8 mouse cellular contexts compared by ENCODE assay signal in the genomic region with DNA sequence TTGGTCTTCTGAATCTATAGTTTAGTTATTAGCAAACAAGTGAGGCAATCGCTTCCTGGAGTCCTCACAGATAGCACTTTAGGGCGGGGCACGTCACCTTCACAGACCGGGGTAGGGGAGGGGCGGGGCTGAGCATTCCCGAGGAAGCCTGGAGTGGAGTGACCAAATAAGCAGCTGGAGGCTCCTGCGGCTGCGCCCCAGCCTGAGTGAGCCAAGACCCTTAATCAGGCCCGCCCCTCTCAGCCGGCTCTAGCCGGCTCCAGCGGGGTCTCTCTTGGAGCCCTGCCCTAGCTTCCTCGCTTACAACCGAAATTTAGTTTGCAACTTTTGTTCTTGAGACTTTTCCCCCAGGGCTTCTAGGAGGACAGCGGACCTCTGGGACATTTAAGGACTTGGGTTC. TPM values are rescaled to one million over a fixed set of nuclear protein-coding genes. Genes with fewer than 3 reads are reported as not detected.
DNase-seq lines count a peak whose midpoint lies in the region; ATAC-seq and TF ChIP-seq lines count a peak whose summit lies in the region.

A gene (plus strand): TSS at position 135 of the 400 bp plus-strand sequence.

- ATAC-seq in inflammation-experienced regulatory T-cells, adult 6 months, result peak; percentile 66
- no peak; the same call in 1 of the 2 replicates for ATAC-seq in liver, embryonic 15.5 days (ENCODE audit: insufficient read depth)

- H3K27ac ChIP-seq in ES-E14 (ENCODE audit: insufficient read depth, low read depth, low read length, poor library complexity, severe bottlenecking), result 0 out of 2 replicates have a peak within 1 kb of the TSS, but pooled peaks have one; percentile 18
- H3K27ac ChIP-seq in liver, embryonic 15.5 days (replicated peaks), result no peak within 1 kb of the TSS

- H3K9ac ChIP-seq in ES-E14 (ENCODE audit: insufficient read depth, low read depth, low read length, poor library complexity, severe bottlenecking), result peak within 1 kb of the TSS; percentile 75
- H3K9ac ChIP-seq in liver, embryonic 15.5 days, result no peak within 1 kb of the TSS; the same call in 1 of the 2 replicates

- H3K4me3 ChIP-seq in ES-E14 (ENCODE audit: insufficient read depth in 1 of 2, low read depth in 1 of 2, low read length in 2 of 2, poor library complexity in 1 of 2, severe bottlenecking in 1 of 2), result peak within 1 kb of the TSS; percentile 64 to 74
- peak within 1 kb of the TSS; percentile 42 for H3K4me3 ChIP-seq in liver, embryonic 15.5 days (replicated peaks)

- H3K4me1 ChIP-seq in ES-E14 (ENCODE audit: control insufficient read depth in 2 of 2, insufficient read depth in 2 of 2, low read length in 2 of 2, poor library complexity in 1 of 2), result 0 out of 4 replicates have a peak, but pooled peaks cover 0 to 2% of the 10 kb centered on the region in 2 experiments
- H3K4me1 ChIP-seq in liver, embryonic 15.5 days (replicated peaks), result 0 out of 2 replicates have a peak, but pooled peaks cover 10% of the 10 kb centered on the region

- in situ Hi-C loops in ES-E14 (cut with MboI; ENCODE audit: low sequenced_read_pairs in 2 of 2, unreplicated experiment in 2 of 2), result no loop called here

- H3K4me2 ChIP-seq in liver, embryonic 15.5 days, result peak within 1 kb of the TSS; percentile 64

- no peaks in the 10 kb centered on the region for H3K9me3 ChIP-seq in ES-E14 (ENCODE audit: control insufficient read depth, insufficient read depth, low read depth, low read length)
- H3K9me3 ChIP-seq in liver, embryonic 15.5 days (replicated peaks), result no peaks in the 10 kb centered on the region

- H3K36me3 ChIP-seq in ES-E14 (ENCODE audit: control insufficient read depth, insufficient read depth, low read length, poor library complexity, severe bottlenecking), result no peaks in the 10 kb centered on the region
- H3K36me3 ChIP-seq in liver, embryonic 15.5 days (replicated peaks), result no peaks in the 10 kb centered on the region

- H3K27me3 ChIP-seq in liver, embryonic 15.5 days, result peaks cover 29% of the 10 kb centered on the region

- WGBS in liver, embryonic 15.5 days (ENCODE audit: insufficient replicate concordance), result 0% methylated on average over 15 of the region's 15 CpGs

- peak; percentile 90 for DNase-seq in ES-E14 (ENCODE audit: low read depth, low spot score)
- DNase-seq in brain, embryonic 18.5 days (ENCODE audit: low read depth, low spot score), result peak; percentile 36
- DNase-seq in gastrocnemius, postnatal 4 days (ENCODE audit: low spot score in 2 of 2), result peak; percentile 17 to 39
- DNase-seq in natural killer cell, adult 2 months (ENCODE audit: low spot score in 2 of 2), result peak; percentile 38 to 53
- peak; percentile 14 to 19 for DNase-seq in thymus, postnatal 10 days (ENCODE audit: low spot score in 2 of 2)
- no peak for DNase-seq in right cerebral cortex, postnatal 25 days

TF ChIP-seq in ES-E14, 5 proteins besides CTCF, POLR2A, EP300 and RAD21:
- TF ChIP-seq ZNF384 (IDR thresholded peaks at IDR 0.05; ENCODE audit: low read depth, low read length) (no peak), MAFK (IDR thresholded peaks at IDR 0.05; ENCODE audit: insufficient read depth, low read depth, low read length) (no peak), CHD2 (IDR thresholded peaks at IDR 0.05; ENCODE audit: low read depth, low read length) (no peak), ZC3H11A (IDR thresholded peaks at IDR 0.05; ENCODE audit: borderline replicate concordance, low read depth, low read length) (no peak), HCFC1 (IDR thresholded peaks at IDR 0.05; ENCODE audit: borderline replicate concordance, insufficient read depth, low read length) (no peak)

RNA-seq across cellular contexts. Expression of the gene that starts here (rescaled TPM):
- 17.2 and 17.8 TPM in 2 replicates for total RNA-seq in ES-E14 (2012; rRNA removed)
- total RNA-seq in gastrocnemius, postnatal 4 days (2021), result 1 to 10 TPM; 7.7 to 9.1 TPM
- polyA plus RNA-seq in inflammation-experienced regulatory T-cells, adult 6 months (2017; shearing (Covaris generic)), result 10 to 100 TPM; 11.8 to 27.1 (median 14.7) TPM
- polyA plus RNA-seq in liver, embryonic 15.5 days (2015; fragmentation: Nextera tagmentation; extraction: Ambion mirVana), result 0.37 and 0.59 TPM in 2 replicates
